Mouse (Mus musculus) erythroblast, embryonic 14.5 days (primary cell): ENCODE data around the gene Tab2.

Experiments used
- GATA1 ChIP-seq: IDR thresholded peaks from 2 replicates; pipeline ENCODE4 v1.6.1; 2012; ENCODE audit warnings: low read length, inconsistent platforms, mixed read lengths
- TAL1 ChIP-seq: IDR thresholded peaks from 3 replicates; pipeline ENCODE4 v1.6.1; 2012; ENCODE audit warnings: low read length, inconsistent platforms, mixed read lengths

- no peak for TF ChIP-seq TAL1
- no peak for TF ChIP-seq GATA1
Observed at GRCm38 (mm10) chr10:7967096-7967495, 11.1 kb upstream of the Tab2 start.
